Mouse (Mus musculus): Measurements from ENCODE around the gene Farsa. TPM values are rescaled to one million over a fixed set of nuclear protein-coding genes. Genes with fewer than 3 reads are reported as not detected.
A peak's percentile ranks its signal among the peaks of the same experiment; 100 is the strongest.

Farsa gene
- 77.4 and 84.4 TPM in 2 replicates for polyA plus RNA-seq (2014; fragmentation: Nextera tagmentation; extraction: Ambion mirVana)

- peak within 1 kb of the TSS; percentile 86 for H3K9ac ChIP-seq (ENCODE audit: low read length)
- H3K27ac ChIP-seq (ENCODE audit: low read depth, low read length): no peak within 1 kb of the TSS; the same call in 1 of the 2 replicates
Measured at GRCm38 (mm10) chr8:84856864-84857441, at the start of gene Farsa. Farsa (plus strand) TSS chr8:84856989.

GRCm38 (mm10) chr8:84809109-84809940 is 47.5 kb upstream of the Farsa start:
- no peaks in the 10 kb centered on the region for H3K36me3 ChIP-seq (ENCODE audit: control insufficient read depth, insufficient read depth, low read length)
- H3K4me1 ChIP-seq (ENCODE audit: control insufficient read depth, insufficient read depth, low read length): peaks cover 5% of the 10 kb centered on the region
- ATAC-seq (ENCODE audit: low FRiP score): no peak
- no peak overlapping the region for H3K9ac ChIP-seq (ENCODE audit: low read length)
- no peak overlapping the region for H3K4me2 ChIP-seq
- no peak overlapping the region for H3K4me3 ChIP-seq (ENCODE audit: low read depth, low read length)
- WGBS: 57% methylated on average over 12 of the region's 12 CpGs
- H3K27ac ChIP-seq (ENCODE audit: low read depth, low read length): no peak overlapping the region
- DNase-seq (ENCODE audit: low spot score, missing footprints): peak; percentile 82
- no peaks in the 10 kb centered on the region for H3K9me3 ChIP-seq (ENCODE audit: control insufficient read depth, low read length)
- peaks cover 50% of the 10 kb centered on the region for H3K27me3 ChIP-seq (ENCODE audit: control insufficient read depth, insufficient read depth, low read length)

More at GRCm38 (mm10) chr8:84856864-84857441, at the start of gene Farsa:
- Histone ChIP-seq H3K27me3 (ENCODE audit: control insufficient read depth, insufficient read depth, low read length) (no peaks in the 10 kb centered on the region), H3K4me2 (peak within 1 kb of the TSS; percentile 94), H3K36me3 (ENCODE audit: control insufficient read depth, insufficient read depth, low read length) (peaks cover 8% of the 10 kb centered on the region; the same call in 1 of the 2 replicates), H3K9me3 (ENCODE audit: control insufficient read depth, low read length) (no peaks in the 10 kb centered on the region), H3K4me1 (ENCODE audit: control insufficient read depth, insufficient read depth, low read length) (peaks cover 11% of the 10 kb centered on the region), H3K4me3 (ENCODE audit: low read depth, low read length) (peak within 1 kb of the TSS; percentile 93)
- DNase-seq (ENCODE audit: low spot score, missing footprints) (peak; percentile 99), ATAC-seq (ENCODE audit: low FRiP score) (peak; percentile 92)
- under 1% methylated on average over 39 of the region's 39 CpGs for WGBS

GRCm38 (mm10) chr8:84809941-84810280 is 46.9 kb upstream of the Farsa start:
- no peak overlapping the region for H3K27ac ChIP-seq (ENCODE audit: low read depth, low read length)
- WGBS: 79% methylated on average over 5 of the region's 5 CpGs
- no peak overlapping the region for H3K4me2 ChIP-seq
- peak; percentile 82 for DNase-seq (ENCODE audit: low spot score, missing footprints)
- no peak overlapping the region for H3K4me3 ChIP-seq (ENCODE audit: low read depth, low read length)
- no peaks in the 10 kb centered on the region for H3K36me3 ChIP-seq (ENCODE audit: control insufficient read depth, insufficient read depth, low read length)
- peaks cover 53% of the 10 kb centered on the region for H3K27me3 ChIP-seq (ENCODE audit: control insufficient read depth, insufficient read depth, low read length)
- no peak for ATAC-seq (ENCODE audit: low FRiP score)
- H3K9me3 ChIP-seq (ENCODE audit: control insufficient read depth, low read length): no peaks in the 10 kb centered on the region
- peaks cover 10% of the 10 kb centered on the region for H3K4me1 ChIP-seq (ENCODE audit: control insufficient read depth, insufficient read depth, low read length)
- no peak overlapping the region for H3K9ac ChIP-seq (ENCODE audit: low read length)

DNA sequence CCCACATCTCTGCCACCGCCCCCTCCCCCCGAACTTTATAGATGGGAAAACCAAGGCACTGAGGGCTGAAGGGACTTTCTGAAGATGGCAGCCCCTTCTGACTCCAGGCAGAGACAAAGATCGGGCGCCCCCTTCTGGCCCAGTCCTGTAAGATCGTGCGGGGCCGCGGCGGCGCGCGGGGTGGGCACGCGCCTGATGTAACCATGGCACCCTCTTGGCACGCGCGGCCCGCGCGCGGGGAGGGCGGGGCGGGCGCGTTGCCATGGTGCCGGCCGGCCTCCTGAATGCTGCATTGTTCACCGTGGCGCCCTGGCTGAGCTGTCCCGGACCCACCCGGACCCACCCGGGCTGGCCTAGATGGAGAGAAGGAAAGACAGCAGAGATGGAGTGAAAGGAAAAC is 45.9 kb upstream of the Farsa start:
- Histone ChIP-seq H3K27ac (ENCODE audit: low read depth, low read length) (0 out of 2 replicates have a peak overlapping the region, but pooled peaks have one; percentile 8), H3K4me3 (ENCODE audit: low read depth, low read length) (peak overlapping the region; percentile 2; the same call in 1 of the 2 replicates), H3K4me1 (ENCODE audit: control insufficient read depth, insufficient read depth, low read length) (peaks cover 13% of the 10 kb centered on the region), H3K9me3 (ENCODE audit: control insufficient read depth, low read length) (no peaks in the 10 kb centered on the region), H3K4me2 (peak overlapping the region; percentile 35), H3K27me3 (ENCODE audit: control insufficient read depth, insufficient read depth, low read length) (peaks cover 45% of the 10 kb centered on the region), H3K36me3 (ENCODE audit: control insufficient read depth, insufficient read depth, low read length) (no peaks in the 10 kb centered on the region), H3K9ac (ENCODE audit: low read length) (0 out of 2 replicates have a peak overlapping the region, but pooled peaks have one; percentile 1)
- ATAC-seq (ENCODE audit: low FRiP score) (peak; percentile 92), DNase-seq (ENCODE audit: low spot score, missing footprints) (peak; percentile 100)
- WGBS: 1% methylated on average over 32 of the region's 32 CpGs

- Histone ChIP-seq H3K27me3 (ENCODE audit: control insufficient read depth, insufficient read depth, low read length) (peaks cover 43% of the 10 kb centered on the region), H3K4me1 (ENCODE audit: control insufficient read depth, insufficient read depth, low read length) (peaks cover 13% of the 10 kb centered on the region), H3K9me3 (ENCODE audit: control insufficient read depth, low read length) (no peaks in the 10 kb centered on the region), H3K9ac (ENCODE audit: low read length) (0 out of 2 replicates have a peak overlapping the region, but pooled peaks have one; percentile 1), H3K36me3 (ENCODE audit: control insufficient read depth, insufficient read depth, low read length) (no peaks in the 10 kb centered on the region), H3K27ac (ENCODE audit: low read depth, low read length) (0 out of 2 replicates have a peak overlapping the region, but pooled peaks have one; percentile 8), H3K4me3 (ENCODE audit: low read depth, low read length) (peak overlapping the region; percentile 2; the same call in 1 of the 2 replicates), H3K4me2 (peak overlapping the region; percentile 35)
- WGBS: 9% methylated on average over 10 of the region's 10 CpGs
- DNase-seq (ENCODE audit: low spot score, missing footprints): peak; percentile 92
- ATAC-seq (ENCODE audit: low FRiP score): peak; percentile 3
Measured at GRCm38 (mm10) chr8:84811303-84811702, 45.5 kb upstream of the Farsa start.

DNA sequence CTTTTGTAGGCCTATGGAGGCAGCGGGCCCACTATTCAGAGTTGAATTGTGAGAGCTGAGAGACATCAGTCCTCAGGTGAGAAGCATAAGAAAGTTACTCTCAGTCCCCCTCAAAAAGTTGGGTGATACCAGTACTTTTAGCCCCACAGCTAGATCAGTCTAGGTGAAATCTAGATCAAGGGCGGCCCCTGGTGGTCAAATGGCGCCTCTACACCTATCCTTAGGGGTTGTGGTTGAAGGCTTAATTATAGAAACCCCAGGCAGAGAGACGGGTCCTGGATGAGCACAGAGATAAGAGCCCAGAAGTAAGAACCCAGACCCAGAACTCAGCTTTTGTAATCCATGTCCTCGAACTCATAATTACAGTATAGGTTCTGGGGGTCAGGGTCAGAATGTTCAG is 43.7 kb upstream of the Farsa start:
- ATAC-seq (ENCODE audit: low FRiP score) (no peak), DNase-seq (ENCODE audit: low spot score, missing footprints) (peak; percentile 98)
- Histone ChIP-seq H3K27ac (ENCODE audit: low read depth, low read length) (no peak overlapping the region), H3K36me3 (ENCODE audit: control insufficient read depth, insufficient read depth, low read length) (no peaks in the 10 kb centered on the region), H3K4me2 (no peak overlapping the region), H3K9ac (ENCODE audit: low read length) (no peak overlapping the region), H3K4me1 (ENCODE audit: control insufficient read depth, insufficient read depth, low read length) (peaks cover 13% of the 10 kb centered on the region), H3K27me3 (ENCODE audit: control insufficient read depth, insufficient read depth, low read length) (peaks cover 40% of the 10 kb centered on the region), H3K4me3 (ENCODE audit: low read depth, low read length) (no peak overlapping the region), H3K9me3 (ENCODE audit: control insufficient read depth, low read length) (no peaks in the 10 kb centered on the region)
- WGBS: under 1% methylated on average over 5 of the region's 5 CpGs

DNA sequence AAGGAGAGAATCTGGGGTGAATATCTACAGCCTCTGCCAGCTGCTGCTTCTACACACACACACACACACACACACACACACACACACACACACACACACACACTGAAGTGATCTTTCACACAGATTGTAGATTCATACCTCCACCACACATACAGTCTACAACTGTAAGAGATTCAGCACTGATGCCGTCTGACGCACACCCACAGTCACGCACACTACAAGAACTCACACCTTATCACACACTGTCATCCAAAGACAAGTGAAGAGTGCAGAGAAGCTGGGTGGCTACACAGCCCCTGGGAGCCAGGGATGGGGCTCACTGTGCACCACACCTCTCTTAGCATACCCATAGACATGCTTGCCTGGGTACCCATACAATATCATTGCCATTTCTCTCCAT is 43.0 kb upstream of the Farsa start:
- Histone ChIP-seq H3K4me2 (no peak overlapping the region), H3K4me3 (ENCODE audit: low read depth, low read length) (no peak overlapping the region), H3K4me1 (ENCODE audit: control insufficient read depth, insufficient read depth, low read length) (peaks cover 13% of the 10 kb centered on the region), H3K9me3 (ENCODE audit: control insufficient read depth, low read length) (no peaks in the 10 kb centered on the region), H3K9ac (ENCODE audit: low read length) (no peak overlapping the region), H3K27me3 (ENCODE audit: control insufficient read depth, insufficient read depth, low read length) (peaks cover 33% of the 10 kb centered on the region), H3K36me3 (ENCODE audit: control insufficient read depth, insufficient read depth, low read length) (no peaks in the 10 kb centered on the region), H3K27ac (ENCODE audit: low read depth, low read length) (no peak overlapping the region)
- 92% methylated on average over 3 of the region's 3 CpGs for WGBS
- DNase-seq (ENCODE audit: low spot score, missing footprints) (no peak), ATAC-seq (ENCODE audit: low FRiP score) (no peak)

- H3K4me1 ChIP-seq (ENCODE audit: control insufficient read depth, insufficient read depth, low read length): peaks cover 13% of the 10 kb centered on the region
- no peak overlapping the region for H3K4me3 ChIP-seq (ENCODE audit: low read depth, low read length)
- no peak overlapping the region for H3K4me2 ChIP-seq
- no peaks in the 10 kb centered on the region for H3K9me3 ChIP-seq (ENCODE audit: control insufficient read depth, low read length)
- DNase-seq (ENCODE audit: low spot score, missing footprints): no peak
- 89% methylated on average over 11 of the region's 11 CpGs for WGBS
- H3K9ac ChIP-seq (ENCODE audit: low read length): no peak overlapping the region
- H3K36me3 ChIP-seq (ENCODE audit: control insufficient read depth, insufficient read depth, low read length): no peaks in the 10 kb centered on the region
- H3K27ac ChIP-seq (ENCODE audit: low read depth, low read length): no peak overlapping the region
- ATAC-seq (ENCODE audit: low FRiP score): no peak
- H3K27me3 ChIP-seq (ENCODE audit: control insufficient read depth, insufficient read depth, low read length): peaks cover 29% of the 10 kb centered on the region
Measured at GRCm38 (mm10) chr8:84814240-84814554, 42.6 kb upstream of the Farsa start.

All from midbrain, embryonic 11.5 days (tissue).